Mouse (Mus musculus) liver, postnatal 0 days (tissue): ENCODE measurements at regions not wholly inside any gene's neighbourhood (a gene's known extent, or its start where the extent isn't known, plus 50 kb on each side); places are given as distances from the start of the nearest gene placed in this dataset.

ENCODE experiments used
- CTCF ChIP-seq: sonication (generic); IDR thresholded peaks from 2 replicates; pipeline ENCODE4 v1.5.1; 2016; ENCODE audit warnings: antibody characterized with exemption, low read depth
- EP300 ChIP-seq: IDR thresholded peaks from 2 replicates; pipeline ENCODE4 v1.6.1; 2016; ENCODE audit warnings: antibody characterized with exemption, low read depth, mild to moderate bottlenecking

- TF ChIP-seq EP300 (no peak), CTCF (no peak)
Measured at GRCm38 (mm10) chr5:51391319-51391718, 176.2 kb downstream of the Ppargc1a start.
